Mouse (Mus musculus) cerebellum, postnatal 25 days (tissue): ENCODE measurements at regions not wholly inside any gene's neighbourhood (a gene's known extent, or its start where the extent isn't known, plus 50 kb on each side); places are given as distances from the start of the nearest gene placed in this dataset.
A peak's percentile ranks its signal among the peaks of the same experiment; 100 is the strongest.

Experiments used
- DNase-seq, 2 experiments: peaks; one replicate each; pipeline ENCODE4 v3.0.0; 2021; ENCODE audit warnings: mixed read lengths in 2 of 2

DNA sequence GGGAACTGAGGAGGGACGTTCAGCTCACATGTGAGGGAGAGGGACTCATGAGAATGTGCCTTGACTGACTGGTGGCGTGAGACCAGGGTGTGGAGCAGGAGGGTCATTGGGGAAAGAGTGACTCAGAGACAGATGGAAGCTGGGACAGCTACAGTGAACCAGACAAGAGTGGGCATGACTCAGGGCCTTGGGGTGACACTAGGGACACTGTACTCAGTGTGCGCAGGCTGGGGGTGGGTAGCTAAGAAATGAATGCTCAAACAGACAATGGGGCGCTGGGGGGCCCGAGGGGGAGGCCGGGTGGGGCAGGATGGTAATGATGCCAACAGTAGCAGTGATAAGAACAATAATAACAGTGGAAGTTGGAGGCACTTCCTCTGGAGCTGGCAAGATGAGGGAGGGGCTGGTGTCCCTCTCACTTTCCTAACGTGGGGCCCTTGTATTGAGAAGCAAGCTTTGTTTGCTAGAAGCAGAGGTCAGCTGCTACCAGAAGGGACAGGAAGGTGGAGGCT lies 374.0 kb downstream of the Dhx35 start:
- DNase-seq, result no peak

DNA sequence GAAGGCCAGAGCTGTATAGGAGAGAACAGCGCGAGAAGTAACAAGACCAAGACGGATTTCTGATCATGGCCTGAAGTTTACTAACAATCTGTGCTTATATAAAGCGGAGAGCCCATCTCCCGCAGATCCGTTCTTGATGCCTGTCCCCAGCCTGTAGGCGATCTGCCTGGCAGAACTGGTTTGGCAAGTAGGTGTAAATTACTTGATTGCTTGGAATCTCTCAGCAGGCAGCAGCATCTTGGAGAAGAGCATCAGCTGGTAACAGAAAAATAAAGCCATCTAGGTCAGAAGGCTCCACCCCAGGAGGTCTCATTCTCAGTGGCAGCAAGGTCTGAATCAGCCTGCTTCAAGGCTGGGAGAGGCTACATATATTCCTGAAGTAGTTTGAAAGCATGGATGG lies 401.5 kb downstream of the Dhx35 start:
- no peak for DNase-seq

DNA sequence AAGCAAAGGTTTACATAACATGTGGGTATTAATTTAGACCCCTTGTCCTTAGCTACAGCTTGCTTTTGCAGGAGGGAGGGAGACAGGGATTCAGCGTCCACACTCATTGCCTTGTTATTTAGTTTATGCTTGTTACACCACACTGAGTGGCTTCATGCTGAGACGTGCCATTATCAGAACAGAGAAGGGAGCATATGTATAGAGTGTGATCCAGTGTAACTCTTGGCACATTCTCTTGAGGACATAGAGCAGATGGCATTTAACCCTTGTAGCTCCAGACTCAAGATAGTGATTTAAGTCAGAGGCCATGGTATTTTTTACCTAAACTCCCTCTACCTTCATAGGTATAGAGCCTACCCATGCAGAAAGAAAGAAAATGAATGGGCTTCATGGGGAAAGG lies 437.7 kb downstream of the Dhx35 start:
- DNase-seq, result no peak

DNA sequence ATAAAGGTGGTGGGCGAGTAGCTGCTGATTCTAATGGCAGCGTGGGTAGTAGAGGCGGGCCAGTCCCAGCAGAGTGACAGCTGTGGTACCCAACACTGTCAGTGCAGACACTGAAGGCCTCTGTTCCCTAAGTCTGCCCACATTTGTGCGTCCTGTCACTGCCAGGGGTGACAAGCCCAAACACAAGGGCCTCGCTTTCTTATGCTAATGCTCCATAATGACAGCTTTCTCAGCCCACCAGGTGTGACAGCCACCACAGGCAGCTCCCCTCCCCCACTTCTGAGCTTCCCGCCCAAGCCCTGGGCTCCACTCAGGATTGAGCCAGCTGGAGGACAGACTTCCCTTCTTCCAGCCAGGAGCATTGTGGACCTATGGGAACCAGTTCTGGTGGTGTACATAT lies 440.4 kb downstream of the Dhx35 start:
- no peak for DNase-seq

DNA sequence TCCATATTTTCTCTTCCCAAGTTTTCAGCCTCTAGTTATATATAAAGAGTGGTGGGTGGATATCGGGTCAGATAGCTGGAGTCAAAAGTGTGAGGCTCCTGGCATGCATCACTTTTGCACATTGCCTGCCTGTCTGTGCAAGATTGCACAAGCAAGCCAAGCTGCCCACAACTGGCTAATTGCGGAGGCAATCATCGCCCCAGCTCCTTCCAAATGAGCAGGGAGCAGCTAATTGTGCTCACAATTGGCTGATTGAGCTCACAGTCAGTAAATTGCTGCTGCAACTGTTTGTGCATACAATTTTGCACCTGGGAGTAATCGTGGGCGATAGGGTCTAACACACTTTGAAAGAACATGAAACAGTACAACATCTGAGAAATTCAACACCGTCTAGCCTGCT lies 455.5 kb downstream of the Dhx35 start:
- no peak for DNase-seq

DNA sequence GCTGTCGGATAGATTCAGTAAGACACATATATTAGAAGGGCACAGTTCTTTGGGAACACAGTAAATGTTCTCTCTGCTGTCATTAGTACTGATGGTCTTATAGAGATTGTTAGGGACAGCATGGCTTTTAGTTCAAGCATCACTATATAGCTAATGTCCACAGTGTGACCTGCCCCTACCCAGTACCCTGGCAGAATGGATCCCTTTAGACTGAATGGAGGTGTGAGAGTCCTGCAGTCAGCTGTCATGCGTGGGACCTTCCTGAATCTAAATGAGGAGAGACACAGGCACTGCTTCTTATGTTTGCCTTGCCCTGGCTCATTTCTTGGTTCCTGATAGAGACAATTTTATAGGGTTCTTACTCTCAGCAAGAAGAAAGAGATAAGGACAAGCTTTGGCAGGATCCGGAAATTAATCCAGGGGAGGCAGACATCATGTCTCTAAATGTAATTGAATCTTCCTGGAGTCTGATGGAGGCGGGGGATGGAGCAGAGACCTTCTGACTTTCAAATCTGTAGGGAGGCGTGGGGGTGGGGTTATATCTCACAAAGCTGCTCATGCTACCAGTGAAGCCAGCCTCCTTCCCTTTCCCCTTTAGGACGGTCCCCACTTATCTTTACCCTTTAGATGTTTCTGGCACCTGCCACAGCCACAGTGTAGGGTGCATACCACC lies 456.5 kb downstream of the Dhx35 start:
- no peak for DNase-seq

DNA sequence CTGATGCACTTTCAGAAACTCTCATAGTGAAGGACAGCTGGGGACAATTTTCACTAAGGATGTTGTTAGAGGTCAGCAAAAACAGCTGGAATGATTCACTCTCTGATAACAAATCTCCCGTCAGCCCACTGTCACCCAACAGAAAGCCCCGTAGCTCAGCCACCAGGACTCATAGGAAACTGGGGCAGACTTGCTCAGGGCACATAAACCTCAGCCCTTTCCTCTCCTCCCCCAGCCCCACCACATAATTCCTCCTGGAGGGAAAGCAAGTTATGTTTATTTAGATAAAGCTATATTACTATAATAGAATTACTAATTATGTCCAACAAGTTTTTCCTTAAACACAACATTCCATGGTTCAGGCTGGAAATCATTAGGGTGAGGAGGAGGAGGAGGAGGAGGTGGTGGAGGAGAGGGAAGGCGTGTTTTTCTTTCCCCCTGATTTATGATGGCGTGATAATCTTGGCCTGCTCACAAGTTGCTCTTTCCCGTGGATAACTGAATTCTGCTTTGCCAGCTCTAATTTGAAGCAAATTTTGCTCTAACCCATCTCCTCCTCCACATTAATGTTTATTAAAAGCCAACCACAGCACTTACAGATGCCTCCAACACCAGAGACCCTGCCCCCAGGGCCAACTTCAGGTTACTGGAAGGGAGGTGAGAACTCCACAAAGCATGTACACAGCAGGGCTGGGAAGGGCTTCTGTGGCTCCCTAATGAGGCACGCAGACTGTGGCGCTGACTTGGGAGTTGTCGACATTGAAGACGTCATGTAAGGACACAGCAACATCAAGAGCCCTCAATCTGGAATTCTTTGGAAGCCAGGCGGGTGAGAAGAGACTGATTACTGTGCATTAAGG lies 475.8 kb downstream of the Dhx35 start:
- no peak for DNase-seq

DNA sequence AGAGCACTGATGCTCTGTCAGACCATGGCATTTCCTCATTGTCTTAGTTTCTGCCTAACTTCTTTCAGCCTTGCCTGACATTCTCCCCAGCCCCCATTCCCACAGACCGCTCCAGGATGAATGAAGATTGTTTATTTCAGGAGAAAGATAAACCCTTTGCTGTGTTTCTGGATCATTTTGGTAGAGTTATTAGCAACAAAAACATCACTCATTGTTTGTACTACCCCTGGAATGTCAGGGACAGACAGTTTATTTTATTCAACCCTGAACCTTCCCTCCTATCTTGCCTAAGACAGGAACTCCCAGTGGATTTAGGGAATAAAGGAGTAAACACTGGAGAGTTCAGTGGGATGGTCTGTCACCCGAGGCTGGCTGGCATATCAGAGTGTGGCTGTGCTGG lies 484.3 kb downstream of the Dhx35 start:
- no peak for DNase-seq

DNA sequence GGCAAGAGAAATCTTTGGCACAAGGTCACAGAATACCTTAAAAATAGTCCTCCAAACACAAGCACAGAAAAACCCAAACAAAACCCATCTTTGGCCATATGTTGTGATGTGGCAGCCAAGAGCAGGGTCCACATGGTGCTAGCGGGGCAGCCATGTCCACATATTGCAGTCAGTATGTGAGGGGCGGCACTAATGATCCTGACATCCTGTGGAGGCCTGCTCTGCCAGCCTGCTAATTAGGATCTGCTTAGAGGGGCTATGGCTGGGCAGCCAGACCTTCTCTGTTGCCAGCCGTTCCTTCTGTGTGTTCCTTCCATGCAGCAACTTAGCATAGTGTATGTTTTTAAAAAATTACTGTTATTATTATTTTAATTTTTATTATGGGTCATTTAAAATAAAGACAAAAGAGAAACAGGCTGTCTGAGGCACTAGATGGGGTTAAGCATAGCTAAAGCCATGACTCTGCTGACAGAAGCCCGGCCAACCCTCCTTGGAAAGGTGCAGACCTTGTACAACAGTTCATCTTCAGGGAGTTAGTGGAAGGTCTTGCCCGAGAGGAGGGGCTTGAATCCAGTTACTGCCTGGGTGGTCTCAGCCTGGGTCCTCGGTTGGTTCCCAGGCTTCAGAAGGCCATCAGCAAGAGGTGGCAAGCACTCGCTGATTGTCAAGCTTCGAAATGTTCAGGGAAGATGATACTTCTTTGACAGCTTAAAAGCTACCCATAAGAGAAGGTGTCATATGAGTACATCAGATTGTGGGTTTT lies 487.1 kb downstream of the Dhx35 start:
- DNase-seq, result peak in 1 of 2 experiments; percentile 9

DNA sequence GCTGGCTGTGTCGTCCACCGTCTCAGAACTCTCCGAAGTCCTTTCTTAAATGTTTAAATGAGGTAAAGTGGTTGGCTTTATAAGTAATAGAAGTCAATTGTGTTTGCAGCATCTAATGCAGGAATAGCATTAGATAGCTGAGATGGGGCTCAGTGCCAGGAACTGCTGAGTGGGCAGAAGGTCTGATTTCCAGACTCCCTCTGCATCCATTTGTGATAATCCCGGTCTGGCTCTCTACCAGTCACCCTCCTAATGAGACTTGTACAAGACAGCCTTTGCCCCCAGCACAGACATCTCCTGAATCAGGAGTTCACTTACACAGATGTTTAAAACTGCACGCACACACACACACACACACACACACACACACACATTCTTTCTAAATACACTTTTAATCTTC lies 489.5 kb downstream of the Dhx35 start:
- peak; percentile 48 to 76 for DNase-seq

DNA sequence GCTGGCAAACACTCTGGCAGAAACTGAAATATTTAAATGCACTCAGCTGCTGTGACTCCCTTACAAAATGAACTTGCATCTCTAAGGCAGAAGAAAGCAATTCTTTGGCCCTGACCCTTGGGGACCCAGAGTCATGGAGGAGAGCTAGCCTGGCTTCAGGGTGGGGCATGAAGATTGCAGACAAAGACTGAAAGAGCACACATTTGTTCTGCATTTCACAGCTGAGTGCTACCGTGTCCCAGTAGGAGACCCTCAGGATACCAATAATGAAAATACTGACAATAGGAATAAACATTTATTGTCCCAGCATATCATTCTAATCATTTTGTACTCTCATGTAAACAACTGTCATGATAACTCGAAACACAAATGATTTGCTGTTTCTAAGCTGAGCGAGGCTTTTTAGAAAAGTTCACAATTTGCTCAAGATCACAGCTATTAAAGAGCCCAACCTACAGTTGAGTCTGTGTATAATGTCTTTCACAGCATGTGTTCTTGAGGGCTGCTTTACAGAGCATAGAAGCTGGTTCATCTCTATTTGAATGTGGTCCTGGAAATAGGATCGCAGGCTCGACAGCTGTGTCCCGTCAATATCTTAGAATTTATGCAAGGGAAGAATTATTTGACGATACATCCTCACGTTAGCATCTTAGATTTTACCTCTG lies 490.1 kb downstream of the Dhx35 start:
- DNase-seq, result no peak

DNA sequence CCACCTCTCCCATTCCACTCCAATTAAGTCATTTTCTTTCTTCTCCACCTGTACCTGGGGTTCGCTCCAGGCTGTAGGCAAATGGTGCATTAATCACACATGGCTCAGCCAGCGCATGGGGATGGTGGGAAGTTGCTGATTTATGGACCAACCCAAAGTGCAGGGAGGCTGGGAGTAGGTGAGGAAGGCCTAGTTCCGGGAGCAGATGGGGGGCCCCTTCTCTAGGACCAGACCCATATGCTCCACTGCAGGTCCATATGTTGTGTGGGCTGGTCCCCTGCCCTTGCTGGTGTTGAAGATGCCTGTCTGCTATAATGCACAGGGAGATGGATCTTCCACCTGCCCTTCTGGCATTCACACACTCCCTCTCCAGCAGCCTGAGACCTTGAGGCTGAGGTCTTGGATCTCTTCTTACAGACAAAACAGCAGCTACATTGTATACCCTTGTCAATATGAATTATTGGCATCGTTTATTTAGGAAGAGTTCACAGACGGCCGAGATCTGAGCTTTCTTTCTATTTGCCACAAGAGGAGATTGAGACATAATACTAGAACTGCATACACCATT lies 493.5 kb downstream of the Dhx35 start:
- DNase-seq, result peak; percentile 27 to 42

DNA sequence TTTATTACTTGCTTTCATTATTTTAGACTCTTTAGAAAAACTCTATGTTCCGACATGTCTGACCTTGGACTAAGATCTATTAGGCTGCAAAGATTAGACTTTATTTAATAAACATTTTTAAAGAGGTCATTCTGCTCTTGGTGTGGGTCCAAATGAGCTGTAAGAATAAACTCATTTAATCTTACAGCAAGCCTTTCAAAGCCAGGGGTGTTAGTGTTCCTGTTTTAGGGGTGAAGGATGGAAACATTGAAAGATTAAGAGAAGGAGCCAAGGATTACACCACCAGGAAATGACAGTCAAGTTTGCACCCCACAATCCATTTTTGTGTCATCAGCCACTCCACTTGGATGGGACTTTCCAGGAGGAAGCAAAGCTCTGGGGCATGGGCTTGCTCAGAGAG lies 495.5 kb downstream of the Dhx35 start:
- DNase-seq, result no peak

DNA sequence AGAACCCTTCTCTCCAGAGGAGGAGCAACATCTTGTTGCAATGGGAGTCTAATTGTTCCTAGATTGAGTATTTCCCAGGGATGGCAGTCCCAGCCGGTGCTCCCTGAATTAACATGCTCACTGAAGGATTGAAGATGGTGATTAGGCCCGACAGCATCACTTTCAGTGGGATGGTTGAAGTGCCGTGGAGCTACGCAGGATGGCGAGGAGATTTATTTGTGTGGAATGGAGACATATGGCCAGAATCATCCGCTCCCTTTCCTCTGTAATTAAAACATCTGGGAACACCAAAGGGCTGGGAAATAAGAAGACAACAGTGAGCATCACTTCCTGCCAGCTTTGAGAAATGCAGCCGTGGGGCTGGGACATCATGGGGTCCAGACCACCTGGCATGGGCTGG lies 512.4 kb downstream of the Dhx35 start:
- DNase-seq, result no peak

DNA sequence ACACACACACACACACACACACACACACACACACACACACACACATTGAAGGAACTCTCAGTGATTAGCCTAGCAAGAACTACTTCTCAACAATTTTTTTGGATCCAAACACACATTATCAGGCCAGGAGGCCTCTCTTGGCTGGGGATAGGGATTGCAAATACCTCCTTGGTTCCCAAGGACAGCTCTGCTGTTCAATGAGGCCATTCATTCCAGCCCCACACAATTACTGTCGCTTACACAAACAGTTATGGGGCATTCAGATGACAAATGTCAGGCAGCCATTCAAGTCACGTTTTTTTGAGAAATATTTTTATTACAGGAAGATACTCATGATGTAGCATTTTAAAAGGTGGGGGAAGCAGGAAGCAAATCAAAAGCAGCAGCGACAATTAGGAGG lies 540.1 kb downstream of the Dhx35 start:
- DNase-seq, result no peak

DNA sequence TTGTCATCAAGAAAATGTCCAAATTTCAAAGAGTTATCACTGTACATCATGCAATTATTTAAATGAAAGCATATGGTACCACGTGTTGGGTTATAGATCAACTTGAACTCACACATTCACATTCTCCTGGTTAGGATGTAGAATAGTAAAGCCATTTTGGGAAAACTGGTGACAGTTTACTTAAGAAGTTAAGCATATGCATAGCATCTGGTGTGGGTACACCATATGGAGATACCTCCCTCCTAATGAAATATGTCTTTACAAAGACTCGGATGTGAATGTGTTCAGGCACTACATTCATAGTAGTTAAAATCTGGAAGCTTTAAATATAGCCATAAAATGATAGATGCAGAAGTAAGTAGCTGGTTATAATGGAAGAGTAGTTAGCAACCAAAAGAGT lies 542.0 kb downstream of the Dhx35 start:
- DNase-seq, result no peak

DNA sequence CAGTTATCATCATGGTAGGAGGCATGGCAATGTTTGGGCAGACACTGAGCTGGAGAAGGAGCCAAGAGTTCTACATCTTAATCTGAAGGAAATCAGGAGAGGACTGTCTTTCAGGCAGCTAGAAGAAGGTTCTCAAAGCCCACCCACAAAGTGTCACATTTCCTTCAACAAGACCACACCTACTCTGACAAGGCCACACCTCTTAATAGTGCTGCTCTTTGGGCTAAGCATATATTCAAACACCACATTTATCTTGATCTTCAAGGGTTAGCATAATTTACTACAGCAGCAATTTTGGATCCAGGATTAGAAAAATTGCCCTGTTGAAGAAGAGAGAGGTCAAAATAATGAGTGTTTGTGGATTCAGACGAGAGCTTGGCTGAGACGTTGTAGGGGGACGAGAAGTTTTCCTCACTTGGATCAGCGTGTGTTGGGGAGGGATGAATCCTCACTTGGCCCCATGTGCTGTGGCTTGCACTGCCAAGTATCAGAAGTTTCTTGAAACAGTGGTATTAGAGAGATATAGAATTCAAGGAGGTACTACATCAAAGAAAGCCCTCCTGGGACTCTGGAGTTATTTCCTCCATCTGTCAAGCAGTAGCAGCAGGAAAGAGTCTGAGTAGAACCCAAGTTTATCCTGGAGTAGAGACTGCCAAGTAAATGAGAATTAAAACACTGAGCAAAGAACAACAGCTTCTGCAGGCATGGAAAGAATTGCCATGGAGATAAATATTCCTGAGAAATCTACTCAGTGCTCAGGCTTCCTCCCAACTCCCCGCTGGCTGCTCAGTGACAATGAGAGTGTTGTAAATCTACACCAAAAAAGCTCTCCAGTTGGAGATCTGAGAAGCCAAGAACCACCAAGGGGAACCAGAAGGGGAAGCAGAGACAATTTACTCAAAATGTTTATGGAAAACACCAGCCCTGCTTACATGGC lies 549.3 kb downstream of the Dhx35 start:
- DNase-seq, result no peak

DNA sequence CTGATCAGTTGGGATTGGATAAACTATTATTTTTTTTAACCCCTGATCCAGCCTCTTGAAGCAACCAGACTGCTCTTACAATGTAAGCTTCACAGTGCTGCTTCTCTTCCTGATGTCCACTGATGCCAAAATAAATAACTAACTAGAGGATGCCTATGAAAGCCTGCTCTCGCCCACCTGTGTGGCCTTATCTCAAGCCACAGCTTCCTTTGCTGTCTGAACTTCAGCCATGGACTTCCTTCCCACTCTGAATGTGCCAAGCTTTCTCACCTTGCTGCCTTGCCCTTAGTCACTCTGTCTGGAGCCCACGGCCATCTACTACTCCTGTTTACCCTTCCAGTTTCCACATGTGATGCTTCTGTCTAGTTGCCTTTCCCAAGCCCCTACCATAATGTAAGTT lies 559.6 kb downstream of the Dhx35 start:
- DNase-seq, result no peak

DNA sequence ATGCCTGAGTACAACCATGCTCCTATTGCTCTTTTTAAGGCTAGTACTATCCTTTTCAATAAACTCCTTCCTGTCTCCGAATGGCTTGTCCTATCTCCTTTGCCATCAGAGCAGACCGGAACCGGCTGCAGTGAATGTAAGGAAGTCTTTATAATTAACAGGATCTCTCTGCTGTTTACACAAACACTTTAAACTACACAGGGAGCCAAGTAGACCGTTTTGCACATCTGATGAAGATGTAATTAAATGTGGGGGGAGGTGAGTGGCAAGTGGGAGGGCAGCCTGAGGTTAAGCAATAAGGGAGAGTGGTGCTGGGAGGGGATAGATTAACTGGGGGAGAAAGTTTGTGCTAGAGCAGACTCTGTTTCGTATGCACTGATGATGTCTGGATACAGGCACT lies 561.9 kb downstream of the Dhx35 start:
- DNase-seq, result no peak

DNA sequence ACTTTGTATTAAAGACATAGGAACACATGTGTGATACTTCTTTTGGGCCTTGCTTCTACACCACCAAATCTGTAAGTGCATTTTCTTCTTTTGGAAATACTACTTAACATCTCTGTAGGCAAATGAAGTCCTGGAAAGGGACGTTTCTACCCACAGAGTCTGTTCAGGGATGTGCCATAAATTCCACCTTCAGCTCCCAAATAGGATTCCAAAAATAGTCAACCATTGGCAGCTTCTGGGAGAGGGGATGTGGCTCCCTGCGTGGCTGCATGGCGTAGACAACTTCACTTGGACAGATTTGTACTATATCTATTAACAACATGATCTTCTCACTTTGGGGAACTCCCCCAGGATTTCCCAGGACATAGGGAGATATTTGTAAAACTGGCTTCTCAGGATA lies 566.8 kb downstream of the Dhx35 start:
- DNase-seq, result no peak

DNA sequence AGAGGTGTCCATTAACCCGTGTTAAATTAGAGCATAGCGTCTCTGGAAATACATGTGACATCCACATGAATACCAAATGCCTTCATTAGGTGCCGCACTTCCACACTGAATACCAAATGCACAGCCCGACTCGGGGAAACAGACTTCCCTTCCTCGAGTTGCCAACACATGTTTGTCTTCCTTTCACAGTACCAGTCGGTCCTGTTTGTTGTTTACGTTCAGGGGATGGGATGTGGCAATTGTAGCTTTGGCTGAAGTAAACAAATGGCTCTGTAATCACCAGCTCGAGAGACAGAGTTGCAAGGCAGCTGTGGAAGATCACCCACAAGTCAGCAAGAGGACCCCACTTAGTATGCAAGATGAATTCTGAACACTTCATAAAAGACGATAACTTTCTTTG lies 598.3 kb downstream of the Dhx35 start:
- no peak for DNase-seq
